Mouse (Mus musculus) midbrain, embryonic 14.5 days (tissue): ENCODE results near the gene Cend1. TPM values are rescaled to one million over a fixed set of nuclear protein-coding genes. Genes with fewer than 3 reads are reported as not detected.
A peak's percentile ranks its signal among the peaks of the same experiment; 100 is the strongest.
"Not testable (repeated sequence)": the region's sequence is repeated elsewhere in the genome, so short reads cannot be mapped to it uniquely, and the experiment has no call there.

Source experiments
- ATAC-seq: fragments of 200-750 bp; cut with Nextera tagmentation; 2 replicates; pipeline ENCODE4 v1.8.0; 2017; ENCODE audit warnings: moderate number of reproducible peaks, moderate library complexity; ENCODE audit not compliant: low FRiP score, low TSS enrichment
- DNase-seq: peaks from one replicate; pipeline ENCODE4 v3.0.0-alpha.2; 2015
- H3K27ac ChIP-seq: fragments of 300-500 bp; sonication (generic); replicated peaks from 2 replicates; pipeline ENCODE4 v1.5.1; 2014; ENCODE audit warnings: mild to moderate bottlenecking, low read depth, low read length, moderate library complexity
- H3K27me3 ChIP-seq: fragments of 300-500 bp; sonication (generic); 2 replicates; pipeline ENCODE4 v1.6.1; 2014; ENCODE audit warnings: low read length, control low read depth, mixed read lengths; ENCODE audit not compliant: control insufficient read depth, insufficient read depth
- H3K36me3 ChIP-seq: fragments of 300-500 bp; sonication (generic); 2 replicates; pipeline ENCODE4 v1.6.1; 2014; ENCODE audit warnings: low read length, control low read depth; ENCODE audit not compliant: control insufficient read depth, insufficient read depth
- H3K4me1 ChIP-seq: fragments of 300-500 bp; sonication (generic); 2 replicates; pipeline ENCODE4 v1.6.1; 2014; ENCODE audit warnings: mild to moderate bottlenecking, antibody characterized with exemption, low read length, control low read depth; ENCODE audit not compliant: control insufficient read depth, insufficient read depth
- H3K4me2 ChIP-seq: fragments of 300-500 bp; sonication (generic); 2 replicates; pipeline ENCODE4 v1.6.1; 2014; ENCODE audit warnings: mild to moderate bottlenecking, low read length, moderate library complexity
- H3K4me3 ChIP-seq: fragments of 300-500 bp; sonication (generic); replicated peaks from 2 replicates; pipeline ENCODE4 v1.5.1; 2014; ENCODE audit warnings: low read depth, low read length
- H3K9ac ChIP-seq: fragments of 300-500 bp; sonication (generic); replicated peaks from 2 replicates; pipeline ENCODE4 v1.6.1; 2014; ENCODE audit warnings: mild to moderate bottlenecking, low read length, moderate library complexity
- H3K9me3 ChIP-seq: fragments of 300-500 bp; sonication (generic); 2 replicates; pipeline ENCODE4 v1.6.1; 2016; ENCODE audit warnings: low read length, control low read depth, mixed read lengths; ENCODE audit not compliant: control insufficient read depth
- WGBS: fragments of 180-500 bp; shearing (Covaris S2); extraction: QIAGEN DNeasy Blood & Tissue Kit; methylation state at CpG from one replicate; pipeline ENCODE4 v1.1.7; 2014; 5-methylcytosine and 5-hydroxymethylcytosine counted together
- polyA plus RNA-seq: library from polyadenylated mRNA; unstranded; fragments of >200 nt; fragmentation: Nextera tagmentation; extraction: Ambion mirVana; gene quantifications from 2 replicates; pipeline ENCODE4 v1.2.1, GENCODE M21; 2014

Gene Cend1
- polyA plus RNA-seq, 1 experiment from 2014 or later = 25.7 TPM

DNA sequence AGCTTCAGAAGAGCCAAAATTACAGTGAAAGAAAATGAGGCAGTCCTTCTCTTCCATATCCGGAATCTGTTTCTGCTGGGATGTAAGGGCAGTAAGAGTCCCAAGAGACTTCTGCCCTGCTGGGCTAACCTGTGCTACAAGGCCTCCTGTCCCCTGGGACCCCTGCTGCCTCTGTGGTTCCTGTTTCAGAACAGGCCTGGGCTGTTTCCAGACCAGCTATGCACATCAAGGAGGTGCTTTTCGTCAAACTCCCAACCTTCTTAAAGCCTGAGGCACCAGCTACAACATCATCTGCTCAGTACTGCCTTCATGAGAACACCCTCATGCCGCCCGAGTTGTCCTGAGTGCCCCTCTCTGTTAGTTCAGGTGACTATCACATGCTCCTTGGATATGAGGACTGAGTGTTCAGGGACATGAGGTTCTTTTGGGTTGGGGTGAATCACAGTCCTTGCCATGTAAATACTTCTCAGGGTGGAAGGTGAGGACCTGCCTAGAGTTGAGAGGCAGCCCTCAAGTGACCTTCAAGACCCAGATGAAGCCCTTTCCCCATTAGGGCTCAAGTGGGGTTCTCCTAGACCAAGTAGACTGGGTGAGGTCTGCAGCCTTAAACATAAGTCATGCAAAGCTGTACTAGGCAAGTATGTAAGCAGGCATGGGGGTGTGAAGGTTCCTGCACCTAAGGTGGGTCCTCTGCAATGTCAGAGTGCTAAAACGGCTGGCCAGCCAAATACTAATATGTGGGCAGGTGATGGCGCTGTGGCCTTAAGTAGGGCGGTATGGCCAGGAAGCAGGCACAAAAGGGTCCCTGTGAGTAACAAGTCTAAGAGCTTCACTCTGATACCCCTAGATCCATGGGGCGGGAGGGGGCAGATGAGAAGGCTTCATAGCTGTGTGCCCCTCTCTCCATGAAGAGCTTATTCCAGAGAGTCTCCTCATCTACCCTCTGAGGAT, 11.3 kb downstream of the Cend1 start:
- Histone ChIP-seq H3K4me3 (no peak overlapping the region), H3K9me3 (no peaks in the 10 kb centered on the region), H3K9ac (no peak overlapping the region), H3K27me3 (no peaks in the 10 kb centered on the region), H3K4me2 (no peak overlapping the region), H3K27ac (no peak overlapping the region), H3K4me1 (peaks cover 8% of the 10 kb centered on the region), H3K36me3 (no peaks in the 10 kb centered on the region)
- DNase-seq (no peak), ATAC-seq (no peak)
- WGBS = 69% methylated on average over 8 of the region's 8 CpGs

DNA sequence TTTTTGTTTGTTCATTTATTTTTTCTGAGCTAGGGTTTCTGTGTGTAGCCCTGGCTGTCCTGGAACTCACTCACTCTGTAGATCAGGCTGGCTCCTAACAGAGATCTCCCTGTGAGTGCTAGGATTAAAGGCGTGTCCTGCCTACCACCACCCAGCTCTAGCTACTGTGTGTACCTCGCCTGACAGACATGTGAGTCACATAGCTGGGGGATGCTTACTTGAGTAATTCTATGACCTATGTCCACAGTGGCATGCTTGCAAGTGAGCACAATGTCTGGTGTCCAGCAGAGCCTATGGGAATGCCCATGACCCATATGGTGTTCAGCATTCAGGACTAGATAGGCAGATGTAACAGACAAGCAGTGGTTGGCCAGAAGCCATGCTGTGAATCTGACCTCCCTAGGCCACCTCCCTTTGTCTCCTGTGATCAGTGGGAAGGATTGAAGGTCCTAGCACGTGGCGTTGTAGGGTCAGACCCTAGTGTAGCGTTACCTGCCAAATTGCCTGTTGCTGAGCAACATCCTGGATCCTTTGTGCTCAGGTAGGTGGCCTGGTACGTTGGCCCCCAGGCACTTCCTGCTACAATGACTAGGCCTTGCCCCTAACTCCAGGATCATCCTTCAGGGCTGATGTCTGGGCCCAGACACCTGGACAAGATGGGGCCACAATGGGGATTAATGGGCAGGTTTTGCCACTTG, 13.0 kb downstream of the Cend1 start:
- Histone ChIP-seq H3K4me3 (no peak overlapping the region), H3K36me3 (no peaks in the 10 kb centered on the region), H3K9me3 (no peaks in the 10 kb centered on the region), H3K27me3 (no peaks in the 10 kb centered on the region), H3K4me1 (peaks cover 10% of the 10 kb centered on the region), H3K27ac (no peak overlapping the region), H3K4me2 (no peak overlapping the region), H3K9ac (no peak overlapping the region)
- WGBS = 80% methylated on average over 6 of the region's 6 CpGs
- no peak for DNase-seq
- no peak for ATAC-seq

DNA sequence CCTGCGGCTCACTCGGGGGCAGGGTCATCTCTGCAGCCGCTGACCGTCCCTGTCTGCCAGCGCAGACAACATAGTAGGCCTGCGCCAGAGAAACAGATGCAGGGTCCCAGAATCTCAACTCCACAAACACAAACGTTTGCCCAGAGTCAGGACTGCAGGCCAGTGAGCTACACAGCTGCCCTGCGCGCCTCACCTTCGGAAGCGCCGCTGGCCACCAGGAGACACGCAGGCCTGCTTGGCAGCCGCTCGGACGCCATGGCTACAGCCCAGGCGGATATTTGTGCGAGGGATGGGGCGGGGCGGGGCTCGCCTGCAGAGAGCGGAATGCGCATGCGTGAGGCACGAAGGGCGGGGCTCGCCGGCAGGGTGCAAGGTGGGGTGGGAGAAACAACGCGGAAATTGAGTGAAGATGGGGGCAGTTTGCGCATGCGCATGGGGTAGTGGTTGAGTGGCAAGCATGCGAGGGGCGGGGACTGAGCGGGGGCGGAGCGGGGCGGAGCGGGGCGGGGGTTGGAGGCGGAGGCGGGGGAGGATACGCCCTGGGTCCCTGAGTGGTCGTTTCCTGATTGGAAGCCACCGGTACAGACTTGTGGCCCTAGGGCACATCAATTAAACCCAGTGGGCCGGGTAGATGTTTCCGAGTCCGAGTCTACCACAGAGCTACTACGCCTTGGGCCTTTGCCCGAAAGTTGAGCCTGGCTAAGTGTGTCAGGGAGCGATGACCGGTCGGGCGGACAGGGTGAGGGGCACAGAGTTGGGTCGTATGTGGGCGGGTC, 15.3 kb downstream of the Cend1 start, which contains the start of gene Gatd1:
TSS of gene Gatd1 (minus strand) at position 328 of the 776 bp plus-strand sequence.
- H3K27ac ChIP-seq = peak within 1 kb of the TSS; percentile 83
- no peaks in the 10 kb centered on the region for H3K27me3 ChIP-seq
- peak; percentile 88 for ATAC-seq
- peaks cover 11% of the 10 kb centered on the region; the same call in 1 of the 2 replicates for H3K36me3 ChIP-seq
- peak; percentile 100 for DNase-seq
- peak within 1 kb of the TSS; percentile 91 for H3K4me2 ChIP-seq
- peak within 1 kb of the TSS; percentile 66 for H3K4me3 ChIP-seq
- peak within 1 kb of the TSS; percentile 76 for H3K9ac ChIP-seq
- peaks cover 10% of the 10 kb centered on the region for H3K4me1 ChIP-seq
- under 1% methylated on average over 51 of the region's 56 CpGs for WGBS
- H3K9me3 ChIP-seq = no peaks in the 10 kb centered on the region

DNA sequence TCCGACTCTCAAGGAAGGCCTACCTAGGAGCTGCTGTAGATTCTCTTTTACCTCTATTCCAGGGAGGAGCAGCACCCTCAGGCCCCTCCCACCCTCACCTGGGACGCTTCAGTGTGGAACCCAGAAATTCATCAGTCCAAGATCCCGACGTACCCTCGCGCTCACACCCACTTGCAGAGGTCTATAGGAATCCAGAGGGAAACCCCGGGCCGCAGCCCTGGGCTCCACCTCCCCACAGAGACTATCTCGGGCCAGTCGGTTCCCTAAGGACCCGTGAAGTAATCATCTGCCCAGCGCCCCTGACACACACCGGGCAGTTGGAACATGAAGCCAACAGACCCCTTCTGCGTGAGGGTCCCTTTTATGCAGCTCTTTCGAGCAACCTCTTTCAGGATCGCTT, 16.0 kb downstream of the Cend1 start:
- Histone ChIP-seq H3K9ac (peak overlapping the region; percentile 76), H3K36me3 (peaks cover 16% of the 10 kb centered on the region), H3K27me3 (no peaks in the 10 kb centered on the region), H3K4me3 (peak overlapping the region; percentile 66), H3K9me3 (no peaks in the 10 kb centered on the region), H3K4me2 (peak overlapping the region; percentile 91), H3K27ac (peak overlapping the region; percentile 83), H3K4me1 (peaks cover 10% of the 10 kb centered on the region)
- DNase-seq (peak; percentile 47), ATAC-seq (peak; percentile 26)
- WGBS = 4% methylated on average over 16 of the region's 16 CpGs

DNA sequence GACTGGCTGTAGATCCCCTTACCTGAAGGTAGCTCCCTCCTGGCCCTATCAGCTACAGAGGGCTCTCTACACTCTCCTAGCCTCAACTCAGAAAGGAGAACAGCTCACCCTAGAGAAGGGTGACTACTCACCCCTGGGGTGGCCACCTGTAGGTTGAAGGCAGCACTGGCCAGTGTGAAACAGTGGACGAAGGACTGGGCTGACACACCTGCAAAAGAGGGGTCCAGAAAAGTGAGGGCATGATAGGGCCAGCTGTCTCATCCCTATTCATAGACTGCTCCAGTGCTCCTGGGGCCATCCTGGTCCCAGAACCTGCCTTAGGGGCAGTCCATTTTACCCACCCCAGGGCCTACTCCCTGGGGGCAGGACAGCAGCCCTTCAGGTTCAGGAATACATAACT, 17.6 kb downstream of the Cend1 start:
- no peak overlapping the region for H3K9ac ChIP-seq
- H3K27me3 ChIP-seq = no peaks in the 10 kb centered on the region
- H3K36me3 ChIP-seq = peaks cover 22% of the 10 kb centered on the region
- ATAC-seq = no peak
- 89% methylated on average over 1 of the region's 1 CpGs for WGBS
- peaks cover 10% of the 10 kb centered on the region for H3K4me1 ChIP-seq
- H3K9me3 ChIP-seq = no peaks in the 10 kb centered on the region
- H3K4me3 ChIP-seq = no peak overlapping the region
- DNase-seq = no peak
- H3K4me2 ChIP-seq = no peak overlapping the region
- H3K27ac ChIP-seq = no peak overlapping the region

DNA sequence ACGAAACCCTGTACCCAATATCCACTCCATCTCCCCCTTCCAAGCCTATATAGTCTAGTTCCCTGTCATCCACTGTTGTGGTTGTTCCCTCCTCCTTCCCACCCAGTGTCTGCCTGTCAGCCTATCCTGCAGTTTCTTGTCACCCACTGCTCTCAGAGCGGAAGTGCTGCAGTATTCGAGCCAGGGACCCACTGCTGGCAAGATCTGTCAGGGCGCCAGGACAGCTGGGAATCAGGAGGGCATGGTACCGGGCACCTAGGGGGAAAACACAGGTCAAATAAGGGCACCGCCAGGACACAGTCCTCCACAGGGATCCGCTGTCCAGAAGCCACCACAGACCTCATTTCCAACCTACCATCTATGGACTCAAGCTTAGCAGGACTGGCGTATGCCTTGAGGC, 18.7 kb downstream of the Cend1 start:
- Histone ChIP-seq H3K27me3 (no peaks in the 10 kb centered on the region), H3K4me2 (no peak overlapping the region), H3K36me3 (peaks cover 27% of the 10 kb centered on the region), H3K9me3 (no peaks in the 10 kb centered on the region), H3K4me1 (peaks cover 10% of the 10 kb centered on the region), H3K9ac (no peak overlapping the region), H3K27ac (no peak overlapping the region), H3K4me3 (no peak overlapping the region)
- no peak for DNase-seq
- ATAC-seq = no peak
- 93% methylated on average over 8 of the region's 8 CpGs for WGBS

DNA sequence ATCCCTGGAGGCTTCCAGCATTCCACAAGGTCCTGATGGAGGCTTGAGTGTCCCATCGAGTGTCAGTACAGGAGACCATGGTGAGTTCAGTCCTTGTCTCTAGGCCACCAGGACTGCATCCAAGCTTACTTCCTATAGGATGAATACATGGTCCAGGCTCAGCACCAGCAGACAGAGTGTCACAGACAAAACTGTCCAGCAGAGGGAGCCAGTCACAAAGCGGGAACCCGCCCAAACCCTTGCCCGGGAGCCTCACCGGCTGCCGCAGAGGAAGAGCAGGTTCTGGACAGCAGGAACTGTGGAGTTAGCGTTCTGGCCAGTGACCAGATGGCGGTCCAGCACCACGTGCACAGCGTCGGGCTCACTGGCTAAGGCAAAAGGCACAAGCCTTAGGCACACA, 20.5 kb downstream of the Cend1 start:
- 0 out of 2 replicates have a peak, but pooled peaks have one; percentile 32 for ATAC-seq
- H3K4me1 ChIP-seq = peaks cover 6% of the 10 kb centered on the region
- WGBS = 8% methylated on average over 11 of the region's 11 CpGs
- no peaks in the 10 kb centered on the region for H3K9me3 ChIP-seq
- H3K27ac ChIP-seq = no peak overlapping the region
- no peak overlapping the region for H3K9ac ChIP-seq
- H3K4me2 ChIP-seq = no peak overlapping the region
- peaks cover 32% of the 10 kb centered on the region for H3K36me3 ChIP-seq
- no peak overlapping the region for H3K4me3 ChIP-seq
- peak; percentile 91 for DNase-seq
- H3K27me3 ChIP-seq = no peaks in the 10 kb centered on the region

DNA sequence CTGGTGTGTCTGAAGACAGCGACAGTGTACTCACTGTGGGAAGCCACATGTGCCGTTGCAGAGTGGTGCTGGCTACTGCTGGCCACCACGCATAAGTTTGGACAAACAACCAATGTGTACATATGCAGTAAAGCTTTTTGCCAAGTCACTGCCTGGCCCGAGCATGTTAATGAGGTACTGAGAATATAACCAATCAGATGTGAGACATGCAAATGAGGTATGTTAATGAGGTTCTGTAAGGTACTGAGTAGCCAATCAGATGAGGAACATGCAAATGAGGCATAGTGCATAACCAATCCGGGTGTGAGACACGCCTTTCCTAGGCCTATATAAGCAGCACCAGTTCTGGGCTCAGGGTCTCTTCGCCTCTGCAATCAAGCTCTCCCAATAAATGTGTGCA, 21.6 kb downstream of the Cend1 start:
- H3K4me3 ChIP-seq, H3K4me2 ChIP-seq, H3K9me3 ChIP-seq, ATAC-seq, H3K27me3 ChIP-seq, H3K27ac ChIP-seq, DNase-seq, H3K9ac ChIP-seq, H3K4me1 ChIP-seq: not testable (repeated sequence)
- H3K36me3 ChIP-seq = peaks cover 42% of the 10 kb centered on the region
- 95% methylated on average over 7 of the region's 7 CpGs for WGBS
